Mouse (Mus musculus): ENCODE data around the gene Macf1. TPM values are rescaled to one million over a fixed set of nuclear protein-coding genes. Genes with fewer than 3 reads are reported as not detected.

The Macf1 gene
- polyA plus RNA-seq, 1 experiment = 41.2 TPM

- Histone ChIP-seq H3K36me3 (replicated peaks; ENCODE audit: low read length) (peaks cover 18% of the 10 kb centered on the region), H3K9me3 (no peaks in the 10 kb centered on the region), H3K27me3 (replicated peaks) (no peaks in the 10 kb centered on the region), H3K4me3 (replicated peaks) (peak overlapping the region; percentile 90), H3K4me1 (peaks cover 86% of the 10 kb centered on the region)
- TF ChIP-seq FLI1 (IDR thresholded peaks at IDR 0.05; ENCODE audit: low read length) (no peak), GATA1 (IDR thresholded peaks at IDR 0.05; ENCODE audit: borderline replicate concordance, low read length) (no peak)
Observed at GRCm38 (mm10) chr4:123564051-123564791, 119.9 kb downstream of the Macf1 start.

- Histone ChIP-seq H3K4me3 (replicated peaks) (peak overlapping the region; percentile 44), H3K9me3 (no peaks in the 10 kb centered on the region), H3K36me3 (replicated peaks; ENCODE audit: low read length) (peaks cover 19% of the 10 kb centered on the region), H3K4me1 (peaks cover 75% of the 10 kb centered on the region), H3K27me3 (replicated peaks) (no peaks in the 10 kb centered on the region)
- no peak for TF ChIP-seq GATA1 (IDR thresholded peaks at IDR 0.05; ENCODE audit: borderline replicate concordance, low read length)
- no peak for TF ChIP-seq FLI1 (IDR thresholded peaks at IDR 0.05; ENCODE audit: low read length)
Observed at GRCm38 (mm10) chr4:123562177-123562815, 121.9 kb downstream of the Macf1 start.

GRCm38 (mm10) chr4:123560896-123561295, 123.3 kb downstream of the Macf1 start:
- H3K27me3 ChIP-seq (replicated peaks) = no peaks in the 10 kb centered on the region
- H3K4me3 ChIP-seq (replicated peaks) = no peak overlapping the region
- H3K4me1 ChIP-seq = peaks cover 71% of the 10 kb centered on the region
- H3K9me3 ChIP-seq = no peaks in the 10 kb centered on the region
- H3K36me3 ChIP-seq (replicated peaks; ENCODE audit: low read length) = peaks cover 19% of the 10 kb centered on the region
- no peak for TF ChIP-seq FLI1 (IDR thresholded peaks at IDR 0.05; ENCODE audit: low read length)

- TF ChIP-seq FLI1 (IDR thresholded peaks at IDR 0.05; ENCODE audit: low read length) (no peak), GATA1 (IDR thresholded peaks at IDR 0.05; ENCODE audit: borderline replicate concordance, low read length) (no peak)
- no peak overlapping the region for H3K4me3 ChIP-seq (replicated peaks)
- peaks cover 35% of the 10 kb centered on the region for H3K36me3 ChIP-seq (replicated peaks; ENCODE audit: low read length)
- no peaks in the 10 kb centered on the region for H3K9me3 ChIP-seq
- H3K4me1 ChIP-seq = peaks cover 70% of the 10 kb centered on the region
- H3K27me3 ChIP-seq (replicated peaks) = no peaks in the 10 kb centered on the region
Observed at GRCm38 (mm10) chr4:123558496-123558895, 125.7 kb downstream of the Macf1 start.

- peaks cover 60% of the 10 kb centered on the region for H3K36me3 ChIP-seq (replicated peaks; ENCODE audit: low read length)
- no peak overlapping the region for H3K4me3 ChIP-seq (replicated peaks)
- no peak for TF ChIP-seq GATA1 (IDR thresholded peaks at IDR 0.05; ENCODE audit: borderline replicate concordance, low read length)
- no peak for TF ChIP-seq FLI1 (IDR thresholded peaks at IDR 0.05; ENCODE audit: low read length)
- no peaks in the 10 kb centered on the region for H3K9me3 ChIP-seq
- H3K4me1 ChIP-seq = peaks cover 64% of the 10 kb centered on the region
- H3K27me3 ChIP-seq (replicated peaks) = no peaks in the 10 kb centered on the region
Observed at GRCm38 (mm10) chr4:123555251-123555650, 128.9 kb downstream of the Macf1 start.

GRCm38 (mm10) chr4:123552689-123553088, 131.5 kb downstream of the Macf1 start:
- TF ChIP-seq GATA1 (IDR thresholded peaks at IDR 0.05; ENCODE audit: borderline replicate concordance, low read length) = no peak
- no peak for TF ChIP-seq FLI1 (IDR thresholded peaks at IDR 0.05; ENCODE audit: low read length)
- Histone ChIP-seq H3K9me3 (no peaks in the 10 kb centered on the region), H3K27me3 (replicated peaks) (no peaks in the 10 kb centered on the region), H3K4me3 (replicated peaks) (no peak overlapping the region), H3K4me1 (peaks cover 73% of the 10 kb centered on the region), H3K36me3 (replicated peaks; ENCODE audit: low read length) (peaks cover 70% of the 10 kb centered on the region)

- Histone ChIP-seq H3K36me3 (replicated peaks; ENCODE audit: low read length) (peaks cover 89% of the 10 kb centered on the region), H3K4me1 (peaks cover 47% of the 10 kb centered on the region), H3K4me3 (replicated peaks) (no peak overlapping the region), H3K27me3 (replicated peaks) (no peaks in the 10 kb centered on the region), H3K9me3 (no peaks in the 10 kb centered on the region)
- TF ChIP-seq GATA1 (IDR thresholded peaks at IDR 0.05; ENCODE audit: borderline replicate concordance, low read length) = no peak
- no peak for TF ChIP-seq FLI1 (IDR thresholded peaks at IDR 0.05; ENCODE audit: low read length)
Observed at GRCm38 (mm10) chr4:123548317-123548716, 135.8 kb downstream of the Macf1 start.

- no peaks in the 10 kb centered on the region for H3K9me3 ChIP-seq
- TF ChIP-seq FLI1 (IDR thresholded peaks at IDR 0.05; ENCODE audit: low read length) (no peak), GATA1 (IDR thresholded peaks at IDR 0.05; ENCODE audit: borderline replicate concordance, low read length) (no peak)
- peaks cover 26% of the 10 kb centered on the region for H3K4me1 ChIP-seq
- H3K36me3 ChIP-seq (replicated peaks; ENCODE audit: low read length) = peaks cover 83% of the 10 kb centered on the region
- no peaks in the 10 kb centered on the region for H3K27me3 ChIP-seq (replicated peaks)
- H3K4me3 ChIP-seq (replicated peaks) = no peak overlapping the region
Observed at GRCm38 (mm10) chr4:123543691-123544090, 140.5 kb downstream of the Macf1 start.

GRCm38 (mm10) chr4:123535271-123535670, 148.9 kb downstream of the Macf1 start:
- H3K4me3 ChIP-seq (replicated peaks) = no peak overlapping the region
- no peaks in the 10 kb centered on the region for H3K9me3 ChIP-seq
- peaks cover 31% of the 10 kb centered on the region for H3K4me1 ChIP-seq
- H3K36me3 ChIP-seq (replicated peaks; ENCODE audit: low read length) = peaks cover 69% of the 10 kb centered on the region
- H3K27me3 ChIP-seq (replicated peaks) = no peaks in the 10 kb centered on the region
- TF ChIP-seq GATA1 (IDR thresholded peaks at IDR 0.05; ENCODE audit: borderline replicate concordance, low read length) = no peak
- no peak for TF ChIP-seq FLI1 (IDR thresholded peaks at IDR 0.05; ENCODE audit: low read length)

- no peak for TF ChIP-seq FLI1 (IDR thresholded peaks at IDR 0.05; ENCODE audit: low read length)
- TF ChIP-seq GATA1 (IDR thresholded peaks at IDR 0.05; ENCODE audit: borderline replicate concordance, low read length) = no peak
- Histone ChIP-seq H3K36me3 (replicated peaks; ENCODE audit: low read length) (peaks cover 53% of the 10 kb centered on the region), H3K9me3 (no peaks in the 10 kb centered on the region), H3K4me1 (peaks cover 29% of the 10 kb centered on the region), H3K27me3 (replicated peaks) (no peaks in the 10 kb centered on the region), H3K4me3 (replicated peaks) (no peak overlapping the region)
Observed at GRCm38 (mm10) chr4:123532001-123532400, 152.2 kb downstream of the Macf1 start.

Data from megakaryocyte, embryonic 14.5 days (primary cell).